Mouse (Mus musculus): Measurements from ENCODE around the gene Stab1.

The Stab1 gene

DNA sequence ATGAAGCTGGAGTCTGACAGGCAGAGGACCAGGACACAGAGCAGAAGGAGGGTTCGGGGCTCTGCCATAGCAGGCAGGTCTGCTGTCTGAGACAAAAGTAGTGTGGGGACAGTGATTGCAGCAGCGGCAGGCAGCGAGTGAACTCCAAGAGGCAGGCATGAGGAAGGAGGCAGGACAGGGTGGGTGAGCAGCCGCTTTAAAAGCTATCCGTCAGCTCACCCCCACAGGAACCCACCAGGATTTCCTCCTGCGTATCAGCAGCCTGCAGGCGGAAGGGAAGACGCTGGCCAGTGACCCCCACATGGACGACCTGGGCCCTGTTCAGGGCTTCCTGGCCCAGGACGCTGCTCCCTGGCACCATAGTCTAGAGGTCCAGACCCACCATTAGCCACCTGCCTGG lies at the start of gene Stab1:
Gene Stab1, minus strand, starts transcription at position 217 of the 400 bp plus-strand sequence.
- no peak for DNase-seq (ENCODE audit: low read depth in 2 of 2, low spot score in 2 of 2)

DNA sequence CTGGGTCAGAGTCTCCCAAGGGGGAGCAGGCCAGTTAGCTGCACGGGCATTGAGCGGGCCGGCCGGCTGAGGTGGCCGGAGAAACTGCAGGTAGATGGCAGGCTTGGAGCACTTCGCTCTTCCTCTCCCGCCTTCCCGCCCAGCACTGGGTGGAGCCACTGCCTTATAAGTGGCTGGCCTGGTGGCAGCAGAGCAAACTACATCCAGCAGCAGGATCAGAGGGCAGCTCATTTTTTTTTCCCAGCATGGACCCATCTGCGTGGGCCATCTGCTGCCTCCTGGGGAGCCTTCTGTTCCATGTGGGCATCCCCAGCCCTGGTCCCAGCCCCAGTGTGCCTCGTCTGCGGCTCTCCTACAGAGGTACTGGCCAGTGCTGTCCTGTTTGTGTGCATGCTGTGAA lies 49.2 kb upstream of the Stab1 start, which contains the start of gene Sema3g:
Gene Sema3g, plus strand, starts transcription at position 195 of the 400 bp plus-strand sequence.
- no peak for DNase-seq (ENCODE audit: low read depth in 2 of 2, low spot score in 2 of 2)

DNA sequence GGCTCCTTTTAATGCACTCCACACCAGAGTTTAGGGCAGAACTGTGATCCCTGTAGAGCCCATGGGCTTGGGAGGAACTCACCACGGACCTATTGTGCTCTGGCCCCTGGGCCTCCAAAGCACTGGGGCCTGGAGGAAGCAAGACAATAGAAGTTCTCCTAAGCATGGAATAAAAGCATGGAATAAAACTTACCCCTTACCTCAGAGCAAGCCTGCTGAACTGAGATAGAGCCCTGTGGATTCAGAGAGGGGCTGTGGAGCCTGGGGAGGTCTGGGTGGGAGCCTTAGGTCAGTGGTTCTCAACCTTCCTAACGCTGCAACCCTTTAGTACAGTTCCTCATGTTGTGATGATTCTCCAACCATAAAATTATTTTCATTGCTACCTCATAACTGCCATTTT lies 48.4 kb upstream of the Stab1 start, which contains the start of gene Nisch:
Gene Nisch, minus strand, starts transcription at position 101 of the 400 bp plus-strand sequence.
- DNase-seq (ENCODE audit: low read depth in 2 of 2, low spot score in 2 of 2), result no peak

DNA sequence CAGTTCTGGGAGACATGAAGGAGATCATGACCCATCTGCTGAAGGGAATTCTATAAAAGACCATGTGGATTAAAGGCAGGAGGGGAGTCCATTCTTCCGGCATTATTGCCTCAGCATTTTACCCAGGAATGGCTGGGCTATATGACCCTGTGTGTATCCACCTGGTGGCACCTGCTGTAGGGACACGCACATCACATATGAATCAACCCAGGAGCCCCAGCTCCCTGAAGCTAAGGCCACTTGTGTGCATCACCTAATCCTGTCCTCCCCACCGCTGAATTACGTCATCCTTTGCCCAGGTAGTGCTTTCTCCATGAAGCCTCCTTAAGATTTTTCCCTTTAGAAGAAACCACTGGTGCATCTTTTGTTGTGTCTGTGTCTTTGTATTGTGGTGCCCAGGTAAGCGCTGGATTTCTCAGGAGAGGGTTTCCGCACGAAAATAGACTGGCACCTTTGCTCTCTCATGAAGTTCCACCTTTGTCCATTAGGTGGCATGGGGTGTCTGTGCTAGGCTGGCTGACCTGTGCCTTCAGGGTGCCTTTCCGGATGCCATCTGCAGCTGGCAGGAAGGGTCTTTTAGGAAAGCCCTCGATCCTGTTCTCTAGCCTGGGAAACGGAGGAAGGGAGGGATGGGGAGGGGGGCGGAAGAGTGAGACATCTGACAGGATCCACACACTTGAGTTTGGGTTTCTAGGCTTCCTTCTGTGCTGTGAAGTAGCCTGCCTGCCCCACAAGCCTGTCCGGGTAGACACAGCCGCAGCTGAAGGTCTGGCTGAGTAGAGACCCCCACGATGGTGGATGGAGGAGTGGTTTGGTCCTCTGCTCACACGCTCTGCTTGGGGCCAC lies 46.9 kb upstream of the Stab1 start:
- peak; percentile 65 to 73 for DNase-seq (ENCODE audit: low read depth in 2 of 2, low spot score in 2 of 2)

DNA sequence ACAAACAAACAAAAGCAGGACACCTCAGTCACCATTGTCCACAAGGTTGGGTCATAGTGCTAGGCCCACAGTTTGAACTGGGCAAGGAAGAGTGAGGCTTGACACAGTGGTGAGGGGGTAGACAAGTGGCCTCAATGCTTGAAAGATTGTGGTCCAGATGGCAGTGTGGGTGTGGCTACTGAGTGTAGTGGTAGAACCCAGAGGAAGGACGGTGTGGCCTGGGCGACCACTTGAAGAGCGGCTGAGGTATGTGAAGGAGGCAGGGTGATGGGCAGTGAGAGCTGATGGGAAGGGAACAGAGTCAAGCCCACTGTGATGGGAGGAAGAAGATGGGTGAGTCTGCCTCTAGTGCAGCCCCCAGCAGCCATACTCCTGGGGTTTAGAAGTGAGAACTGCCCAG lies 46.2 kb upstream of the Stab1 start:
- no peak for DNase-seq (ENCODE audit: low read depth in 2 of 2, low spot score in 2 of 2)

DNA sequence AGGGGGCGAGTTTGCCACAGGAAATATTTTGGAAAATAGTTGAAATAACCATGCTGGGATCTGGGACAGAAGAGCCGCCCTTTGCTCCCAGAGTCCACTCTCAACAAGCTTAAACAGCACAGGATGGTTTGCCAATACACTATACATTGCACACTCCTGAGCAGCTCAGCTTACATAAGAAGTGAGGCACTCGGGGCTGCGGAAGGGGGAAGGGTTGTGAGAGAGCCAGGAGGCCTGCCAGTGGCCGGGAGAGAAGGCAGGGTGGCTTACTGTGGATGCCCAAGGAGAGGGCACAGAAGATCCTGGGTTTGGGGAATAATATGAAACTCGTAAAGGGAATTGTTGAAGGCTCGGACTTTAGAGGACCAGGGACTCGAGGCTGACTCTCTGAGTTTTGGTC lies 45.4 kb upstream of the Stab1 start:
- no peak for DNase-seq (ENCODE audit: low read depth in 2 of 2, low spot score in 2 of 2)

DNA sequence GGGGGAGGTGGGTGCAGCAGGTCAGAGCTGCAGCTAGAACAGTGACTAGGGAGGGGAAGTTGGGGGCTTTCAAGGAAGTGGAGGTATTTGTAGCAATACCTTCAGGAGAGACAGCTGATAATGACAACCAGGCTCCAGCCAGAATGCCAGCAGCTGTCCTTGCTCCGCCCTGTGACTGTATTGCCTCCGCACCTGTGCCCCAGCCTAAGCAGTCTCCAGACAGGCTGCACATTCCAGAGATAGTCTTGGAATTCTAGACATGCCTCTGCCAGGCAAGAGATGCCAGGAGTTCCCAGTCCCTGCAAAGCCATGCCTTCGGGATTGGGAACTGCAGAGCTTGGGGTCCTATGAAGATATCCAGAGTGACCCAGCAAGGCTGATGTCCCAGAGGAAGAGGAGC lies 44.1 kb upstream of the Stab1 start:
- DNase-seq (ENCODE audit: low read depth in 2 of 2, low spot score in 2 of 2), result no peak

DNA sequence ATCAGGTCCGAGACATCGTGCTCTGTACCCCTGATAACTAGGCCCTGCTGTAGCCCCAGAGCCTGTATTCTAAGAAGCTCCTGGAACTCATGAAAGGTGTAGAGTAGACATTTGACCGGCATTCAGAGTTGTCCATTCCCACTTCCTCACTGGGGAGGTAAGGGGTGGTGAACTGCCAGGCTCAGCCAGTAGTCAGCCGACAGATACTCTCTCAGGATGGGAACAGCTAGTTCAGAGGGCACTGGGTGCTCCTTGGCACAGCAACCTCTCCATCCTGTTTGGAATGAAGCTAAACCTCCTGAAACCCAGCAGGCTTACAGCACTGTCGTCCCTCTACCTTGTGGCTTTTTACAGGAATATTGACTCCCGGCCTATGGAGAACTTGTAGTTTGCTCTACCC lies 43.4 kb upstream of the Stab1 start:
- DNase-seq (ENCODE audit: low read depth in 2 of 2, low spot score in 2 of 2), result no peak

DNA sequence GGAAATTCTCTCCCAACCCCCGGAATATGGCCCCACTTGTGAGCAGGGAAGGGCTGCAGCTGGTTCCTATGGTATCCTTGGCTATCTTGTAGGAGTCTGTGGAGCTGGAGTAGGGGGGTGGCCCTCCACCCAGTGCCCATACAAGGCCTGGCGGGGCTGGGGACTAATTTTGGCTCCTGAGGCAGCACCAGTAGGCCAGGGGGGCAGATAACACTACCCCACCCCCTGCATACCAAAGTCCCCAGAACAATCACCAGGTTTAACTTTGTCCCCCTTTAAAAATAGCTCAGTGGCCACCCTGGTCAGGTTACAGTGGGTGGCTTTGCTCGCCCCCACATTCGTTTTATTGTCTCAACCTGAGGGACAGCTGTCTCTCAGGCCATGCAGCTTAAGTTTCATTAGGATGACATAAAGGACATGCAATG lies 40.7 kb upstream of the Stab1 start:
- DNase-seq (ENCODE audit: low read depth in 2 of 2, low spot score in 2 of 2), result no peak

DNA sequence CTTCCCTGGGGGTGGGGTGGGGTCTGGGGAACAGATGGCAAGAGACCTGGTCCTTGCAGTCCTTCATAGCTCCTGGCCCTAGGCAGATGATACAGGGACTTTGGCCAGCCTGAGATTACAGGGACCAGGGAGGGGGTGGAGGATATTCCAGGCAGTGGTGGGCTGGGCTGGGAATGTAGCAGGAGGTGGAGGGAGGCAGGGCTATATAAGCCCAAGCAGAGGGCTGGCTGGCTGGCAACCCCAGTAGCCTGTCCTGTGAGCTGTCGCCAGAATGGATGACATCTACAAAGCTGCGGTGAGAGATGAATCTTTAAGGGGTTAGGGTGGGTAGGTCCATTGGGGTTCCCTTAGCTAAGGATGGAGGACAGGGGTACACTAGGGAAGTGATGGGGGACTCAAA lies 39.6 kb upstream of the Stab1 start, which contains the start of gene Tnnc1:
Gene Tnnc1, plus strand, starts transcription at position 229 of the 400 bp plus-strand sequence.
- DNase-seq (ENCODE audit: low read depth in 2 of 2, low spot score in 2 of 2), result no peak

DNA sequence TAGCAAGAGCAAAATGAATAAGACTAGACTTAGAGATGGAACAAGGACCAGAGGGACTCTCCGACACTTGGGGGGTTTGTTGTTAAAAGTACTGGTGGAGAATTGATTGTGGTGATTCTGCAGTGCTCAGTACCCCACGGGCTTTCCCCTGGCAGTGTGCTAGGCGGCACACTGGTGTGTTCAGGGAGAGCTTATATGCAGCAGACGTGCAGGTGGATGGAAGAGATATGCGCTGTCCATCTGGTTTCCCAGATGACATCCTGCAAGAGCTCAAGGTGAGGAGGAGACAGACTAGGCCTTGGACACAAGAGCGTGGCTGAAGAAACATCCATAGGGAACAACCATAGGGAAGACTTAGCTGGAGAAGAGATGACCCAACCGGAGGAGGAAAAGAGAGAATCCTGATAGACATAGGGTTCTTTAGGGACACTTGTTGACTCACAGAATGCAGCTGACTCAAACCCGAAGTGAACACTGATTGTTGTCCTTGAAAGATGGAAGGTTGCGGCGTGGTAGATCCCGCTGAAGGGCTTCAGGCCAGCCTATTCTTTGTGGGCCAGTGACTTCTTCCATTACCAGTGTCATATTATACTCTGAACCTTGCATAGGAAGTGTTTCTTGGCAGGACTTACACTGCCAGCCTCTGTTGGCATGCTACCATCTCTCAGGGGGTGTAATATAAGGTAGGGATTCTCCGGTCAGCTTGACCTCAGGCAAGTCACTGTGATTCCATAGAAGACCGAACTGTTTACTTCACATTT lies 38.8 kb upstream of the Stab1 start:
- no peak for DNase-seq (ENCODE audit: low read depth in 2 of 2, low spot score in 2 of 2)

DNA sequence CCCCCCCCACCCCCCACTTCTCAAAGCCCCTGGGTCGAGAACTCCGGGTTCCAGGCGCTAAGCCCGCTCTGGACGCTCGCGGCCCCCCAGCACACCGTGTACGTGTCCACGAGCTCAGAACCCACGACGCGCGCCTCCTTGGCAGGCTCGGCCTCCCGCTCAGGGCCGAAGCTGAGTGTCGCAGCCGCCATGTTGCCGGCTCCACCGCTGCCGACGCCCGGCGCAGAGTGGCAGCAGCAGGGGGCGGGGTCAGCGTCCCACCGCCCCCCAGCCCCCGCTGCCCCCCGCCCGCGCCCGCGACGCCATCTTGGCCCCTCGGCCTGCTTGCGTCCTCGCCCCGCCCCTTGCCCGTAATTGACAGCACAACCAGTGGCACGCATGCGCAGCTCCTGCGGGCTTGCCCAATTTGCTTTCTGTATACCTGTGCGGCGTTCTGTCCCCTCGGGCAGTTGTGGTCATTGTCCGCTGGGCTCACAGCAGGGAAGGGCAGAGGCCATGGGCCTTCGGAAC lies 38.1 kb upstream of the Stab1 start:
- DNase-seq (ENCODE audit: low read depth in 2 of 2, low spot score in 2 of 2), result peak; percentile 88 to 91

DNA sequence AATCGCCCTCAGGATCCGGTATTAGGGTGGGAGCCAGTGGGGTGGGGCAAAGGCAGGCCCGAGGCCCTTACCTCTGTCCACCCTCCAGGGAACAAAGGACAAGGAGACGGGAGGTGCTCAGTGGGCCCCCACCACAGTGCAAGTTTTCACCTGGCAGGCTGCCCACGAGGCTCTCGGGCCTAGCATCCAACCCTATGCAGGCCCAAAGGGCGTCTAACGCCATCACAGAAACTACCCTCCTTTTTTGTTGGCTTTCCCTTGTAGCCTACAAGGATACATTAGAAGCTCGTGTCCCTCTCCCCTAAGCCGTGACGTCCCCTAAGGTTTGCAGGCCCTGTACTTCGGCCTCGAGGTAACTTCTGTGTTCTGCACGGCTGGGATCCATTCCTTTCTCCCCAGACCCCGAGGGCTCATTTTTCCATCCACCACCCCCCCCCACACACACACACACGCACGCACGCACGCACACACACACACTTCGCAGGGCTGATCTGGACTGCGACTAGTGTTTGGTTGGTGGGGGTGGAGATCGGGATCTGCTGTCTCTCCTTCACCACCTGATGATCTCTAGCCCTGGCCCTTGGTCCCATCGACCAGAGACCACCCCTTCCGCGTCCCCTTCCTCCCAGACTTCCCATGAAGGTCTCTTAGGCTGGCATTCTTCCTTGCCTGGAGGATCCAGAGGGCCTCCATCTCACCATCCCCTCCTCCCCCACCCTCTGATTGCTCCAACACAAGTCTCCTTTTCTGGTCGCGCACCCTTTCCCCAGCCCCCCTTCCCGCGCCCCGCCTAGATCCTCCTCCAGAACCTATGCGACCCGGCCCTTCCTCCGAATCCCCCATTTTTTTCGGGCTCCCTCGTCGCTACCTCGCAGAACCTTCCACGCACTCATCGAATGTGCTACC lies 37.4 kb upstream of the Stab1 start:
- no peak for DNase-seq (ENCODE audit: low read depth in 2 of 2, low spot score in 2 of 2)

DNA sequence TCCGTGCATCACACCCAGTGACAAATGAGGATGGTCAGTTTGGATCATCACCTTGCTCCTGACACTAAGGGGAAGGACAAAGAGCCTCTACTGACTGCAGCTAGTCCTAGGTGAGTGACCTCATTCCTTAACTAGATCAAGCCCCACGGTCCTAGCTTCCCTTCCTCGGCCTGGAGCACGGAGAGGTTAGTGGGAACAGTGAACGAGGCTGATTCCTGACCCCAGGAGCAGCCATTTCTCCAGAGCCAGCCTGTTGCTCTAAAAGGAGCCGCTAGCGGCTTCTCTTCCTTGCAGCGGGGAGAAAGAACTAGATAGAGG lies 36.8 kb upstream of the Stab1 start:
- no peak for DNase-seq (ENCODE audit: low read depth in 2 of 2, low spot score in 2 of 2)

DNA sequence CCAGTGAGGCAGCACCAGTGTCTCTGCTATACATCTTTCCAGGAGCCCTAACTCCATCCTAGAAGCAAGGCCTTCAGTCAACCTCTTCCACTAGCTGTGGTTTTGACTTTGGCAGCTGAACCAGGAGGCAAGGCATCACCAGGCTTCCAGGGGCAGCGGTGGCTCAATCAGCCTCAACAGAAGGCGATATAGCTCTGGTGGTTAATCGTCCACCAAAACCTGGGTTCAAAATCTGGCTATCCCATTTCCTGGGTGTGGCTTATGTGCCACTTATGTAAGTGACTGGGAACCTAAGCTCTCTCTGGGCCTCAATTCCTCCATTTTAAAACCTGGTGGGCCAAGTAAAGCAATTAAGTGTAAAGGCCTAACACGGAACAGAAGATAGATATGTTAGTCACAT lies 36.4 kb upstream of the Stab1 start:
- no peak for DNase-seq (ENCODE audit: low read depth in 2 of 2, low spot score in 2 of 2)

DNA sequence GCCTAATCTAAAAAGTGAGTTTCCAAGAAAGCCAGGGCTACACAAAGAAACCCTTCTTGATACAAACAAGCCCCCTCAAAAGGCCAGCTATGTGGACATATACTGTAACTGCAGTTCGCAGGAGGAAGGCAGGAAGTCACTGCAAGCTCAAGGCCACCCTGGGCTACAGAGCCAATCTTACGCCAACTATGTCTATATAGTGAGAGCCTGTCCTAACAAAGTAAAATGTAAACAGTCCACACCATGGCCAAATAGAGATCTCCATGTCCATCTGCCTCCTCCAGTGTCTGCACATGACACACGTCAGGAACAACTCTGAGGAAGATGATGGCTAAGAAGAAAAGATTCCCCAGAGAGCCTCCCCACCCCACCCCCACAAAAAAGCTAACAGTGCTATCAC lies 31.6 kb upstream of the Stab1 start:
- DNase-seq (ENCODE audit: low read depth in 2 of 2, low spot score in 2 of 2), result no peak

DNA sequence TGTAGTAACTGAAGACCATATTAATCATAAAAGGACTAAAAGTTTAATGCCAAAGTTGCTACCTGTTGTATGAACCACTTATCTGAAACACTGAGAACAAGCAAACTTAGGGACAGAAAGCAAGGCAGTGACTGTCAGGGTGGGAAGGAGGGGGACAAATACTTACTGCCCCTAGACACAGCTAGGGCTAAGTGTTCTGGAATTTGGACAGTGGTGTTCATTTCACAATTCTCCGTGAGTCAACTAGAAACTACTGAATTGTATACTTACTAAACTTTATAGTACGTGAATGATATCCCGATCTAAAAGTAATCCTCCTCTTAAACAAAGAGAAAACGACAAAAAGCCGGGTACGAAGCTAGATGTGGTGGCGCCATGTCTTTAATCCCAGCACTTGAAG lies 31.2 kb upstream of the Stab1 start:
- DNase-seq (ENCODE audit: low read depth in 2 of 2, low spot score in 2 of 2), result no peak

DNA sequence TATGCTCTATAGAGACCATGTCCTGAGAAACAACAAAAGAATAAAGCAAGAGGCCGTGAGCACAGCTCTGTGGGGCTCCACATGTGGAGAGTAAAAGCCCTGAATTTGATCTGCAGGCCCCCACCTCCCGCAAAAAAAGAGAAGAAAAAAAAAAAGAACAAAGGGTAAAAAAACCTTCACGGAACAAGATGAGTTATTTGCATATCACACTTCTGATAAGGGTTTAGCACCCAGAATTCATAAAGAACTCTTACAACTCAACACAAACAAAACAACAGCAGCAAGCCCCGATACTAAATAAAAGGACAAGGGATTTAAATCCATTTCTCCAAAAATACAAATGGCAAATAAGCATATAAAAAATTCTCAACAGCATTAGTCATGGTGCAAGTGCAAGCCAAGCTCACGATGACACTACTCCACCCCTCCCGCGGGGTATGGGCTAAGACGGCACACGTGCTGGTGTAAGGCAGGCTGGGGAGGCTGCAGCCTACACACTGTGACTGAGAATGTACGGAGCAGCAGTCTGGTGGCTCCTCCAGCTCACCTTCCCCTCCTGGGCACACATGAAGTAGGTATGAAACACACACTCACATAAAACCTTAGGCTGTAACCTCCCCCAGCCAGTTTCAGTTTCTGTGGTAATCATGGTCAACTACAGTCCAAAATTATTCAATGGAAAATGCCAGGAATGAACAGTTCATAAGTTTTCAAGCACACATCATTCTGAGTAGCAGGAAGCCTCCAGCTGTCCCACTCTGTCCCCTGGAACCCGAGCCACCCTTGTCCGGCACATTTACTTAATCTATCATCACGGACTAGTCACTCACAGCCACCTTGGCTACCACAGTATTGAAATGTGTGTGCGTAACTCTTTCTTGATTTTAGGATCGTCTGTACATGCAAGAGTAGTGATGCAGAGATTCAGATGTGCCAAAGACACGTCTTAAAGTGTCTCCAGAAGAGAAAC lies 29.4 kb upstream of the Stab1 start:
- DNase-seq (ENCODE audit: low read depth in 2 of 2, low spot score in 2 of 2), result no peak

DNA sequence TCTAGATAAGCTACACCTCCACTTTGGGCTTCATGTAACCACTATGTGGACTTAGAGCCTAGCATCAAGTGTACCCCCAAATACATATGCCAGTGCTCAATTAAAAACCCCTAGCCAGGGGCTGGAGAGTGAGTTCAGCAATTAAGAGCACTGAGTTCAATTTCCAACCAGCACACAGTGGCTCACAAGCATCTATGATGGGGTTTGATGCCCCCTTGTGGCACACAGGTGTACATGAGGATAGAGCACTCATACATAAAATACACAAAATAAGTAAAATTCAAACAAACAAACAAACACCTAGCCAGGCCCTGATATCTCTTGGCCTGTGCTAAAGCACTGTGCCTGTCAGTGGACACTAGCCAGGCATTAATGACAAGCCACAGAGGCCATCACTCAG lies 27.5 kb upstream of the Stab1 start:
- peak in 1 of 2 experiments; percentile 49 for DNase-seq (ENCODE audit: low read depth in 2 of 2, low spot score in 2 of 2)

DNA sequence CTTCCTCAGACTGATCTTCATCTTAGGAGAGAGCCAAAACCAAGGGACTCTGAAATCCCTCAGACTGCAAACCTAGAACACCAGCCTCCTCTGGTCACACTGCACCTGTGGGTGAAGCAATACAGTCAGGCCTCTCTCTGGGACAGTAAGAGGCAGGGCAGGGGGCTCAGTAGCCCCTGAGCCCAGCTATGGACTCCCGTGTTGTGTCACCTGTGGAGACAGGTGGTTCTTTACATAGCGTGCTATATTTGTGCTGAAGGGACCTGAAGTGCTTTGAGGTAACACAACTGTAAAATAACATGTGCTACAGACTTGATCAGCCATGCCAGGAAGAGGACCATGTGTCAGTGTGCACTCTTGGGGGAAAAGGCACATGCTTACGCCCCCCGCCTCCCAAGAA lies 27.1 kb upstream of the Stab1 start:
- no peak for DNase-seq (ENCODE audit: low read depth in 2 of 2, low spot score in 2 of 2)

Data from CD8-positive naive resting alpha-beta T cell, adult 2 months (primary cell).